Mouse (Mus musculus): ENCODE data around the gene Anapc11.

Anapc11 gene

DNA sequence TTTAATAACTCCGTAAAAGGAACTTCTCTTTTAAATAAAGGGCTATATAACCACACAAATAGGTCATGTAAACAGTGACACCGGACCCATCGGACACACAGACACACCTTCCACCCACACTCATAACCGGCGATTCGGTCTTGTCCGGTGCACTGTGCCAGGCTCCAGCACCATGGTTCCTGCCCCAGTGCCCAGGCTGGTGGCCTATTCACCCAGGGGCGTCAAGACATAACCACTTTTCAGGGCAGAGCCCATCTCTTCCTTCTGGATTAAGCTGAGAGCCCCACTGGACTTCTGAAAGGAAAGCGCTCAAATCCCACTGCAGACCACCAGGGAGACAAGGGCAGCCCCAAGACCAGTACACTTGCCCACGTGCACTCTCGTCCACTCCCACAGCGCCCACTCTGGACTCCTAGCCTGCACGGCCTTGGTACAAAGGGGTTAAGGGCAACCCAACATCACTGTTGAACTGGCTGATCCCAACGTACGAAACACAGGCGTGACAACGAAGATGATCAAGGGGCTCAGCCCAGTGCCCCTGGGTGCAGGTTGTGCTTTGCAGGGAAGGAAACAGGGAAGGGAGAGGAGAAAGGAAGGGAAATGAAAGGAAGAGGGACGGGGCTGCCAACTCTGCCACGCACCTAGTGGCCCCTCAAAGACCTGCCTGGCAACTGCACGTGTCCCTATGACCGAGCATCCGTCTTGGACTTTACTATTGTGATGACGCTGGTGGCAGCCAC is 30.6 kb downstream of the Anapc11 start:
- peak; percentile 39 for DNase-seq

DNA sequence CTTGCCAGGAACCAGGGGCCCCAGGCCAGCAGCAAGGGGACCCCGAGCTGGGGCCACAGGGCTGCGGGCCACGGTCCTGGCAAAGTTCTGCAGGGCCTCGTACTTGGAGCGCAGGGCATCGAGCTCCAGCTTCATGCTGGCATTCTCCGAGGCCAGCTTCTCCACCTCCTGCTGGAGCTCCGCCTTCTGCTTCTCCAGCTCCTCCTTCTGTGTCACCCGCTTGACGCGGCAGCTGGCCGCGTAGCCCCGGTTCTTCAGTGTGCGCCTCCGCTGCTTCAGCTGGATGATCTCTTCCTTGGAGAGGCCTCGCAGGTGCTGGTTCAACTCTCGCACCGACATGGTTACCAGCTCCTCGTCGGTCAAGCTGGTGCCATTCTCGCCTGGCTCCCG is 31.1 kb downstream of the Anapc11 start:
- peak; percentile 83 for DNase-seq

- DNase-seq = peak; percentile 60
Measured at GRCm38 (mm10) chr11:120629911-120630310, 31.7 kb downstream of the Anapc11 start.

DNA sequence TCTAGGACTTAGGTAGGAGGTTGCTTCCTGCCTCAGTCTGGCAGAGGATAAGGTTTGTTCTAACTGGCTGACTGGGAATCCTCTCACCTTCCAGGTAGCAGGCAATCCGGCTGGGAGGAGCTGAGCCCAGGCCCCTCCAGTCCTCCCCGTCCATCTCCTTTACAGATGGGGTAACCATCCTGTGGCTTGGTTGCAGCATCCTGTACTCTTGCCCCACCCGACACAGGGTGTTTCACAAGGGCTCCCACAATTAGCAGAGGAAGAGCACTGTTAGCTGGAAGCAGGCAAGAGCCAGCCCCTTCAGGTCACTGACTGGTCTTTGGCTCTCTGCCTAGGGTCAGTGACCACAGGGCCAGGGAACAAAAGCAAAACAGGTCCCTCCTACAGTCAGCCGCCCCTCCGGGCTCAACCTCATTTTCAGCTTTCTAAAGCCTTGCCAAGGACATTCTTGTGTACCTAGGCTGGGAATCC is 32.2 kb downstream of the Anapc11 start:
- DNase-seq = peak; percentile 31

DNA sequence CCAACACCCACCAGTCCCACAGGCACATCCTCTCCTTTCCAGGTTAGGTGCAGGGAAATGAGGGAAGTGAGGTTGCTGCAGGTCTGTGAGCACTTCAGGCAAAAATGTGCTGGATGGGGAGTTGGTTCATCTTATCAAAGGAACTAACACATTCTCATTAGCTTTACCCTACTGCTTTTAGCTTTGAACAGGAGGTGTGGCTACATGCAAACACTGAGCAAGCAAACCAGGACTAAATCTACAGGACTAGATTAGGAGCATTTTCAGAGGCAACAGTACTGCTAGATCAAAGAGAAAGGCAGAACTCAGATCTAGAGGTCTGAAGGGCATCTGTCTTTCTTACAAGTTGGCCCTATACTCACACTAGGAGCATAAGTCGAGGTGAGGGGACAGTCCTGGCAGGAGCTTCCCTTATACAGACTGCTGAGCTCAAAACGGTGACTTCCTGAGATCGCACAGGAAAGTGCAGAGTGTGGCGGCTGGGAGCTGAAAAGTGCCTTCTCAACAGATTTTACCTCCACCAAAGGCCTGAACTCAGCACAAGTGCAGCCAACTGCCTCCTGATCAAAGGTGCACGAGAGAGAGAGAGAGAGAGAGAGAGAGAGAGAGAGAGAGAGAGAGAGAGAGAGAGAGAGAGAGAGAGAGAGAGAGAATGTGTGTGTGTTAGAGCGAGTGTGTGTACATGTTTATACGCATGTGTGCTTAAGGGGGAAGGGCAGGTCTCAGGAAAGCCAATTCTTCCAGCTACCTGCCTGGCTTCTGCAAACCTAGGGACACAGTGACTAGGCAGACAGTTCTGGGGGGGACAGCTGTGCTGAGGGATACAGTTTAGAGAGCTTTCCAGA is 32.9 kb downstream of the Anapc11 start:
- peak; percentile 57 for DNase-seq

DNA sequence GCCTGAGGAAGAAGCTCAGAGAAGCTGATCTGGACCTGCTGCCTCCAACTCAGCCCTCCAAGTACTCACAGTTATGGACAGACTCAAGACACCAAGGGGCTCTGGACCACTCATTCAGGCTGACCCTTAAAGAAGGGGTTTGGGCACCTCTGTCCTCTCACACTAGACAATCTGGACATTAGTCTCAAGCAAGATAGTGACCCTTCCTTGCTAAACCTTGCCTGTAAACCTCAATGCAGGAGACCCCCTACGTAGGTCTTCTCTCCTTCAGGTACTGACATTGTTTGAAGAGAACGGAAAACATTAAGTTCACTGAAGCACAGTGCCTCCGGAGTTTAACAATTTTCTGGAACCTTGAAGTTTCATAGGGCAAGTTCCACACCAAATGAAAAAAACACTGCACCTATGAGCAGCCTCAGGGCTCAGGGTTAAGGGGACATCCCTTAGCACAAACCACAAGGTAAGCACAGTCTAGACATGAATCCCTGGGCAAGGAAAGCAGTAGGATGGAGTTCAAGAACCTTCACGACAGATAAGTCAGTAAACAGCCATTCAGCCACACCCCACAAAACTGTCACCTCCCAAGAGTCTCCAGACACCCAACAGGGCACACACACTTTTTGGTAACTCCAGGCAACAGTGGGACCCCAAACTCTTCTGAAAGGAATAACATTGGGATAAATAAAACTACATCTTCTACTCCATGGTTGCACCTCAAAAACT is 33.7 kb downstream of the Anapc11 start:
- DNase-seq = no peak

DNA sequence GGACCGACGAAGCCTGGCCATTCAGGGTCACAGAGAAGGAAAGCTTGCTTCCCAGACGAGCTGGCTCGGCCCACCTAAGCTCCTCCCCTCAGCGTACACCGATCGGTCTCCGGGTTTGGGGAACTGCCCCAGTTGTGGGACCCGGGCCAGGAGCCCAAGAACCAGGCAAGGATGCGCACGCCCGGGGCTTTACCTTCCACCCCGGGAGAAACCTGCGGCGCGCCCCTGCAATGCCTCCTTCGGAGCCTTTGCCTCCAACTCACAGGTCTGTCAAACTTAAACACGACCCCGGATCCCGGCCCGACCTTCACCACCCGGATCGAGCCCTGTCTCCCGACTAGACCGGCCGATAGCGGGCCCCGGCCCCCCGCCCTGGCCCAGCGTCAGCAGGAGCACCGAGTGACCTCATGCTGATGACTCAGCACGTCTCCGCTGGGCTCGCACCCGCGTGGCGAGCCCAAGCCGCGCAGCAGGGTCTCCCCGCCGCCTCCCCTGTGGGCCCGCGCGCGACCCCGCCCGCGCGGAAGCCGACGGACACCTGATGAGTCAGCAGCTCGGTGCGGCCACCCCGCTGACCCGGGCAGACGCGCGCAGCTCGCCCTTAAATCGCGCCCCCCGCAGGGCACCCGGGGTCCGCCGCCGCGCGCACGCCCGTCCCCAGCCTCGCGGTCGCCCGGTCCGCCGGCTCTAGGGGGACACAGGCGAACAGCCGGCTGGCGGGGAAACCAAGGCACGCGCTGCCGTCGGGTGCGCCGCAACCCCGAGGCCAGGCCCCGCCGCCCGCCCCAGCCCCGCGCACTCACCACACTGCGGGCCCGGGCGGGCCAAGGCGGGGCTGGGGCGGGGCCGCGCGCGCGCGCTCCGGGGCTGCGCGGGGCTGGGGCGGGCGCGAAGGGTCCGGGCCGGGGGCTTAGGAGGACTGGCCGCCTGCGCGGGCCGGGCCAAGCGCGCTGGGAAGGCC is 34.6 kb downstream of the Anapc11 start:
- DNase-seq = peak; percentile 66

DNA sequence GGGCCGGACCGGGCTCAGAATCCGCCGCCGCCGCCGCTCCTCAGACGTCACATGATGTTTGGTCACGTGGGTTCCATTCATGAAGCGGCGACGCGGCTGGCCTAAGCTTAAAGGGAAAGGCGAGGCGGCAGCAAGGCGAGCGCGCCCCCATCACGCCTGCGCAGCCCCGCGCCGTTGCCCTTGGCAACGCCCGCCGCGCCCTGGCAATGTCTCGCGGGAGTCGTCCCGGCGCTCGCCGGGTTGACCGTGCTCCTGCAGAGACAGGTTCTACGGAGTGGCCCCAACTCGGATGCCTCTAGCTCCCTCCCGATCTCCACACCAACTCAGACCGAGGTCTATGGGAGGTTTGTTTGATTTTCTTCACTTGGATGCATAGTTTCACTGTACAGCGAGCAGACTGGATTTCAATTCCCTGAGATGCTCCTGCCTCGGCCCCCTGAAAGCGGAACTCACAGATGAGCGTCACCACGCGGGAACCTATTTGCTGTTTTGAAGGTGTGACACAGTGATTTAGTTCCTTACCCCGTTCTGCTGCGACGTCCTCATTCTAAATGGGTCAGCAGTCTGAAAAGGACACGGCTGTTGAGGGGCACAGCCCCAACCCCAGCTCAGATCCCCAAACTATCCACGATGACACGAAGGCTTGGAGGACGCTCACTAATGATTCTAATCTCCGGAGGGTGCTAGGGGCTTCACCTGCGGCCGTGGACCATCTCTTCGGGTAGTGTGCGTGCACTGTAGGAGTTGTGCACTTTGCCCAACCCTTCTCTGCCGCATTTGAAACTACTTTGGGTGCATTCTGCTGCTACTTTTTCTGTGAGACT is 35.5 kb downstream of the Anapc11 start, which contains the start of gene Mafg:
TSS of gene Mafg (minus strand) at position 81 of the 824 bp plus-strand sequence.
- DNase-seq = peak; percentile 89

- no peak for DNase-seq
Measured at GRCm38 (mm10) chr11:120634810-120635209, 36.6 kb downstream of the Anapc11 start.

DNA sequence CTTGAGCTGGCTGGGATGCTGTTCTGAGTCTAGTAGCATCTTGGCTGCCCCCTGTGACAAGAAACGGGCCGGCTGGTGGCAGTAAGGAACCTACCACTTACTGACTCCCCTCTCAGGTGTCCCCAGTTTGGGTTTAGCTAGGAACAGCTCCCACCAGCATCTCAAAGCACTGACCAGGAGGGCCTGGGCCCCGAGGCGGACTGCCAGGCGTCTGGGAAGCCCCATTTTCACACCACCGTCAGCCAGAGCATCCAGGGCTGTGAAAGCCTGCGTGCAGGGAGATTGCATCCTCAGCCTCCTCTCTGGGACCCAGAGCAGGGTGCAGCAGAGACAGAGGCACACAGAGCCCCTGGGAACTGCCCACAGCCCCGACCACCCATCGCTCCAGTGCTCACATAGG is 43.0 kb downstream of the Anapc11 start:
- no peak for DNase-seq

DNA sequence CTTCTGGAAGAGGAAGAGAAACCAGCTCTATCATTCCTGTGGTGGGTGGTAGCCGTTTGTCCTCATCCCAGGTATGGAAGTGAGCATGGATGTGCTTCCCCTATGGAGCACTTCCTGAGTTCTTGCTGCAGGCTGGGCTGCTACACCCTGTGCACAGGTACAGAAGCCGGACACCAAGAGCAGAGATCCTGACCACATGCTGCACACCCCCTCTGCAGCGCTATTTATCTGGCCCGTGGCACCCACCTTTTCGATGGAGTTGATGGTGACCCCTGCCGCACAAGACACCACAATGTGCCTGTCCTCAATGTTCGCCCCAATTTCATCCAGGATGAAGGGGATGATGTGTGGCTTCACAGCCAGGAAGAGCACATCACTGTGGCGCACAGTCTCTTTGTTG is 43.6 kb downstream of the Anapc11 start:
- DNase-seq = no peak

DNA sequence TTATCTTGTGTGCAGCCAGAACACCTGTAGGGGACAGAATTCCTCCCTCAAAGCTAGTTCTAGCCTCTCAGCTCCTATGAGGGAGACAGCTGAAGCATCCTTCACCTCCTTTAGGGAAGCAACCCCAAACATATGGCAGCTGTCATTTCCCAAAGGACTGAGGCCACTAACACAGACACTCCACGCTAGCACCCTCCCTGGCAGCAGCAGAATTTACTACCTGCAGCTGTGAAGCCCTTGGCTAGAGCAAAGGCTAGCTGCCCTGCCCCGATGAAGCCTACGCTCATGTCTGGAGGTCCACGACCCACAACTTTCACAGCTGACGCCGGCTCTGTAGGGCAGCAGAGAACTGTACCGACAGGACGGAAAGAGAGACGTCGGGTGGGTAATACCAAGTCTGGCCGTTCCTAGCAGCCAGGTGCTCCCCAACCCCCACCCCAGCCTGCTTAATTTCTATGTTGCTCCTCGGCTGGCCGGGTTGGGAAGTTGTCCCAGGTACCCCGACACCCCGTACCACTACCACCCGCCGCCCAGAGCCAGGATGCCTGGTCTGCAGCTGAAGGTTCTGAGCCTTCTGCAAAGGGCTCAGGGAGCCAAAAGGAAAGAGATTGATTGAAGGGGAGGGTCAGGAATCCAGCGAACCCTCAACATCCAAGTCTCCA is 44.8 kb downstream of the Anapc11 start:
- DNase-seq = peak; percentile 57

- DNase-seq = peak; percentile 96
Measured at GRCm38 (mm10) chr11:120643601-120643987, 45.4 kb downstream of the Anapc11 start, which contains the start of gene Pycr1. Gene Pycr1, minus strand, starts transcription at chr11:120643769.

- DNase-seq = peak; percentile 32
Measured at GRCm38 (mm10) chr11:120647047-120647830, 49.0 kb downstream of the Anapc11 start.

GRCm38 (mm10) chr11:120648001-120648476 is 49.8 kb downstream of the Anapc11 start, which contains the start of gene Myadml2:
Gene Myadml2, minus strand, starts transcription at chr11:120648158.
- DNase-seq = peak; percentile 67

DNA sequence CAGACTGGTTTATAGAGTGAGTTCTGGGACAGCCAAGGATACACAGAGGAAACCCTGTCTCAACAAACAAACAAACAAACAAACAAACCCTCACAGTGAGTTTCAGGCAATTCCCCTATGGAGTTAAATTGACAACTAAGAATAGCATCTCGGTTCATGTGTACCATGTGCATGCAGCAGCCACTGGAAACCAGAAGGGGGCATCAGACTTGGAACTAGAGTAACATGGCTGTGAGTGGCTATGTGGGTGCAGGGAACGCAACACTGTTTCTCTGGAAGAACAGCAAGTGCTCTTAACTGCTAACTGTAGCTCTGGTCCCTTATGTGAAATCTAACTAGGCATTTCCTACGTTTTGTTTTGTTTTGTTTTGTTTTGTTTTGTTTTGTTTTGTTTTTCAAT is 53.7 kb downstream of the Anapc11 start:
- no peak for DNase-seq

- DNase-seq = no peak
Measured at GRCm38 (mm10) chr11:120654741-120655140, 56.5 kb downstream of the Anapc11 start.

GRCm38 (mm10) chr11:120657301-120657700 is 59.1 kb downstream of the Anapc11 start:
- no peak for DNase-seq
